Mouse (Mus musculus) hindbrain, embryonic 15.5 days (tissue): ENCODE data around the gene Tssc4. TPM values are rescaled to one million over a fixed set of nuclear protein-coding genes. Genes with fewer than 3 reads are reported as not detected.

ENCODE experiments used
- ATAC-seq: fragments of 200-750 bp; cut with Nextera tagmentation; 2 replicates; pipeline ENCODE4 v1.8.0; 2017; ENCODE audit warnings: low read depth, moderate number of reproducible peaks, moderate TSS enrichment; ENCODE audit not compliant: low FRiP score
- H3K27ac ChIP-seq: fragments of 300-500 bp; sonication (generic); replicated peaks from 2 replicates; pipeline ENCODE4 v1.5.1; 2015; ENCODE audit warnings: mild to moderate bottlenecking, inconsistent platforms
- H3K27me3 ChIP-seq: fragments of 300-500 bp; sonication (generic); 2 replicates; pipeline ENCODE4 v1.6.1; 2015; ENCODE audit warnings: control low read depth, inconsistent platforms
- H3K36me3 ChIP-seq: fragments of 300-500 bp; sonication (generic); 2 replicates; pipeline ENCODE4 v1.6.1; 2015; ENCODE audit warnings: control low read depth, inconsistent platforms
- H3K4me1 ChIP-seq: fragments of 300-500 bp; sonication (generic); replicated peaks from 2 replicates; pipeline ENCODE4 v1.6.1; 2015; ENCODE audit warnings: control low read depth, inconsistent platforms
- H3K4me2 ChIP-seq: fragments of 300-500 bp; sonication (generic); 2 replicates; pipeline ENCODE4 v1.6.1; 2015; ENCODE audit warnings: moderate library complexity, mild to moderate bottlenecking, inconsistent platforms
- H3K4me3 ChIP-seq: fragments of 300-500 bp; sonication (generic); 2 replicates; pipeline ENCODE4 v1.5.1; 2015; ENCODE audit warnings: mild to moderate bottlenecking, inconsistent platforms
- H3K9ac ChIP-seq: fragments of 300-500 bp; sonication (generic); 2 replicates; pipeline ENCODE4 v1.6.1; 2015; ENCODE audit warnings: inconsistent platforms
- H3K9me3 ChIP-seq: fragments of 300-500 bp; sonication (generic); 2 replicates; pipeline ENCODE4 v1.6.1; 2016; ENCODE audit warnings: control low read depth, inconsistent platforms
- whole genome bisulfite sequencing: fragments of 180-500 bp; shearing (Covaris S2); methylation state at CpG from one replicate; pipeline ENCODE4 v1.1.7; 2015; 5-methylcytosine and 5-hydroxymethylcytosine counted together
- polyA plus RNA-seq: library from polyadenylated mRNA; unstranded; fragments of >200 nt; fragmentation: Nextera tagmentation; extraction: Ambion mirVana; gene quantifications from 2 replicates; pipeline ENCODE4 v1.2.1, GENCODE M21; 2015

The Tssc4 gene
- polyA plus RNA-seq, 1 experiment from 2014 or later: 99.2 TPM

DNA sequence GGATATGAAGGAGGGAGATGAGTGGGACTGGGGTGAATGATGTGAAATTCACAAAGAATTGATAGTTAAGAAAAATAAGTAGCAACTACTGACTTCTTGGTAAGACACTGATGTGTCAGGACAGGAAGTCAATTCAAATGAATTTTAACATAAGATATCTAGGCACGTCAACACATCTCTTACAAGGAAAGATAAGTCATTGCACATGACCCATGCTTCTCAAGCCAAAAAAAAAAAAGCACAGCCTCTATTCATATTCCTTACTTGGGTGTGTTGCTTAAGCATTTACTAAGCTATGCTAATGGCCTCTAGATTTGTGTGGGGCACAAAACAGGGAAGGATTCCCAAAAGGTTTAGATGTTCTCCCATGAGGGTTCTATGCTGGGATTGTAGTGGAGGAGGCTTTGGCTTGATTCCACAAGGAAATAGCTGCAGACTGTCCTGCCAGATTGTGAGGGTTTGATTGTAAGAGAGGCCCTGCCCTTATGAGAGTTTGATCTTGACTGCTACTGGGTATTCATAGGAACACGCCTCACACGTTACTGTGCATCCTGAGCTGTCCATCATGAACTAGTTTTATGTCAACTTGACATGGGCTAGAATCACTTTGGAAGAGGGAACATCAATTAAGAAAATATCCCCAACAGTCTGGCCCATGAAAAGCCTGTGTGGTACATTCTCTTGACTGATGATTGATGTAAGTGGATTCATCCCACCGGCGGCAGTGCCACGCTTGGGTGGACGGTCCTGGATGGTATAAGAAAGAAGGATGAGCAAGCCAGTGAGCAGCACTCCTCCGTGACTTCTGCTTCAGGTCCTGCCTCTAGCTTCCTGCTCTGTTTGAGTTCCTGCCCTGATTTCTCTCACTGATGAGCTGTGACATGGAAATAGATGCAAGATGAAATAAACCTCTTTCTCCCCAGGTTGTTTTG lies 34.3 kb upstream of the Tssc4 start:
- H3K9ac ChIP-seq: no peak overlapping the region
- H3K4me3 ChIP-seq: no peak overlapping the region
- H3K36me3 ChIP-seq: peaks cover 41% of the 10 kb centered on the region
- no peak for ATAC-seq
- no peak overlapping the region for H3K27ac ChIP-seq
- no peaks in the 10 kb centered on the region for H3K27me3 ChIP-seq
- H3K9me3 ChIP-seq: no peaks in the 10 kb centered on the region
- no peaks in the 10 kb centered on the region for H3K4me1 ChIP-seq
- 93% methylated on average over 8 of the region's 8 CpGs for WGBS
- H3K4me2 ChIP-seq: no peak overlapping the region

- WGBS: 84% methylated on average over 3 of the region's 3 CpGs
- H3K9me3 ChIP-seq: no peaks in the 10 kb centered on the region
- no peak overlapping the region for H3K9ac ChIP-seq
- H3K4me1 ChIP-seq: 0 out of 2 replicates have a peak, but pooled peaks cover under 1% of the 10 kb centered on the region
- H3K36me3 ChIP-seq: peaks cover 35% of the 10 kb centered on the region
- no peak overlapping the region for H3K4me3 ChIP-seq
- no peak for ATAC-seq
- no peak overlapping the region for H3K4me2 ChIP-seq
- no peaks in the 10 kb centered on the region for H3K27me3 ChIP-seq
- H3K27ac ChIP-seq: no peak overlapping the region
Observed at GRCm38 (mm10) chr7:143036787-143037186, 32.3 kb upstream of the Tssc4 start.

DNA sequence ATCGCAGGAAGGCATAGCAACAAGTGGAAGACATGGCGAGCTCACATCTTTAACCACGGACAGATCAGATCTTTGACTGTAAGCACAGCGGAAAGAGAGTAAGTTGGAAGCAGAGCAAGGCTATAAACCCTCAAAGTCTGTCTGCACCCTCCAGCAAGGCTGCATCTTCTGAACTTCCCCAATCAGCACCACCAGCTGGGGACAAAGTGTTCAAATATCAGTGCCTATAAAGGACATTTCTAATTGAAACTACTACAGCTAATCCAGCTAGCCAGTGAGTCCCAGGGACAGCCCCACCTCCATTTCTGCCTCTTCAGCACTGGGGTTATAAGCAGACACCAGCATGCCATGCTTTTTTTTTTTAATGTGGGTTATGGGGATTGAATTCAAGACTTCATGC lies 31.7 kb upstream of the Tssc4 start:
- H3K9ac ChIP-seq: no peak overlapping the region
- WGBS: 91% methylated on average over 4 of the region's 4 CpGs
- no peaks in the 10 kb centered on the region for H3K9me3 ChIP-seq
- no peak for ATAC-seq
- H3K4me3 ChIP-seq: no peak overlapping the region
- 0 out of 2 replicates have a peak, but pooled peaks cover 3% of the 10 kb centered on the region for H3K4me1 ChIP-seq
- H3K4me2 ChIP-seq: no peak overlapping the region
- no peak overlapping the region for H3K27ac ChIP-seq
- H3K27me3 ChIP-seq: no peaks in the 10 kb centered on the region
- peaks cover 35% of the 10 kb centered on the region for H3K36me3 ChIP-seq

DNA sequence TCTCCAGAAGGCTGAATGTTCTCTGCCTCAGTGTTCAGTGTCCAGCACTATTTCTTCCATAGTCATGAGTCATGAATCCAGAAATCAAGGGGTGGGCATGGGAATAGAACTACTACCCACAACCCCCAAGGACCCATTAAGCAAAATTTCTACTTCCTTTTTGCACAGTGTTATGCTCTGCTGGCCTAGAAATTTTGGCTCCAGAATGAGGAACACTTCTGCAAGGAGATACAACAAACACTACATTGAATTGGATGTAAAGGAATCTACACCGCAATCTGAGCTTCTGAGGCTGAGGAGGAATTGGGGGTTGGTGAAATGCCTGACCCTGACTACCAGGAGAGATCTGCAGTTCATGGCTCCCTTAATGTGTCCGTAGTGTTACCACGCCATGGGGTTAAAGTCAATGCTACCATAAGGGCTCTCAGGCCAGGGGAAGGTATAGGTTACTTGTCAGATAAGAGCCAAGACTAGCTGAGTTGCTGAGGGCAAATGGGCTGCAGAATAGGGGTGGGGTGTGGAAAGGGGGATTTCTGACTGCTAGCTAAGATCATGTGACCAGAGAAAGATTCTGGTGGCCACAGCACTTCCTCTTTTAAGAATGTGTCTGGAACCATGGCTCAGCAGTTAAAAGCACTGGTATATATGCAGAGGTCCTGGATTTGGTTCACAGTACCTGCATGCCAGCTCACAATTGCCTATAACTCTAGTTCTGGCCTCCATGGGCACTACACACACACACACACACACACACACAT lies 30.7 kb upstream of the Tssc4 start:
- no peaks in the 10 kb centered on the region for H3K9me3 ChIP-seq
- H3K9ac ChIP-seq: no peak overlapping the region
- no peak overlapping the region for H3K4me2 ChIP-seq
- H3K4me3 ChIP-seq: no peak overlapping the region
- no peaks in the 10 kb centered on the region for H3K27me3 ChIP-seq
- H3K27ac ChIP-seq: no peak overlapping the region
- peaks cover 26% of the 10 kb centered on the region for H3K36me3 ChIP-seq
- 0 out of 2 replicates have a peak, but pooled peaks cover 3% of the 10 kb centered on the region for H3K4me1 ChIP-seq
- ATAC-seq: no peak
- 92% methylated on average over 3 of the region's 3 CpGs for WGBS

DNA sequence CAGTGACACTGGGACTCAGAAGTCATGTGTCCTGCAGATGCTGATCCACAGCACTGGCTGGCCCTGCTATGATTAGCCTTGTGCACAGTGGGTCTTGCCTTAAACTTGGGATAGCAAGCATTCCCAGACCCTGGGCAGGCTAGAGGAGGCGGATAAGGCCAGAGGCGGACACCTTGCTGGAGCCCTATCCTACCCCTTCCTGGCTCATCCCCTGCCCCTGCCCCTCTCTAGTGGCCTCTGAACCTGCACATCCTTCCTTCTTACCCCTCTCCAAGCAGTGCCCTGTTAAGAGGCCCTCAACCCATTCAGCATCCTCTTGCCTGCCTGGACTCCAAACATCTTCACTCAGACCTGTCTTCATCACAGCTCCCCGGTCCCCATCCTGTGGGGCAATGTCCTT lies 28.5 kb upstream of the Tssc4 start:
- H3K27ac ChIP-seq: no peak overlapping the region
- H3K4me2 ChIP-seq: no peak overlapping the region
- no peak overlapping the region for H3K9ac ChIP-seq
- no peaks in the 10 kb centered on the region for H3K9me3 ChIP-seq
- no peak overlapping the region for H3K4me3 ChIP-seq
- no peaks in the 10 kb centered on the region for H3K27me3 ChIP-seq
- 0 out of 2 replicates have a peak, but pooled peaks cover 3% of the 10 kb centered on the region for H3K4me1 ChIP-seq
- ATAC-seq: no peak
- 95% methylated on average over 3 of the region's 3 CpGs for WGBS
- H3K36me3 ChIP-seq: peaks cover 7% of the 10 kb centered on the region; the same call in 1 of the 2 replicates

DNA sequence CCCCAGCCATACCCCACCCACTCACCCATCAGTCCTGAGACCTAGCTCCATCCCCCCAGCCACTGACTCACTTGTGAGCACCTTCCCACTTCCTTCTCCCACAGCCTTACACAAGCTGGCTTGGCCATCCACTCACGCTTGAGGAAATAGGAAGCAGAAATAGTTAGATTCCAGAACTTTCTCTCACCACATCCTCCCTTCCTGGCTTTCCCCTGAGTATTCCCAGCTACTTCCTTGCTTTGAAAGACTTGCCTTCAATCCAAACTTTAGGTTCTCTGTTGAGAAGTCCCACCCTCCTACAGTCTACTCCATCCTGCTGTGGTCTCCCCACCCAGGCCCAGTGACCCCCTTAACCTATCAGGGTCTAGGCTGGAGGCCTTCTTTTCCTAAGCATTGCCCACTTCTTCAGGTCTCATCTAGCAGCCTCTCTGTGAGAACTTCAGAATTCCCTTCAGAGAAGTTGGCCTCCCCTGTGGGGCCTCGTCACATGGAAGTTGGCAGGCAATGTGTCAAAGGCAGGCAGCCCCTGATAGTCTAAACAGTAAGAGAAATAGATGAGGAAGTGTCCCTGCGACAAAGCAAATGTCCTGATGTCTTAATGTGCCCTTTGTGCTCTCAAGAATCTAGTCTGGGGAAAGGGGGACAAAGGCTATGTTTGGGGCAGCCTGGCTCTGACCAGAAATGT lies 27.8 kb upstream of the Tssc4 start:
- H3K9ac ChIP-seq: no peak overlapping the region
- no peak overlapping the region for H3K27ac ChIP-seq
- ATAC-seq: no peak
- 0 out of 2 replicates have a peak, but pooled peaks cover 6% of the 10 kb centered on the region for H3K36me3 ChIP-seq
- 0 out of 2 replicates have a peak, but pooled peaks cover 3% of the 10 kb centered on the region for H3K4me1 ChIP-seq
- H3K4me2 ChIP-seq: no peak overlapping the region
- H3K4me3 ChIP-seq: no peak overlapping the region
- 83% methylated on average over 3 of the region's 3 CpGs for WGBS
- no peaks in the 10 kb centered on the region for H3K27me3 ChIP-seq
- no peaks in the 10 kb centered on the region for H3K9me3 ChIP-seq

- no peak for ATAC-seq
- H3K27me3 ChIP-seq: no peaks in the 10 kb centered on the region
- no peak overlapping the region for H3K9ac ChIP-seq
- WGBS: 48% methylated on average over 3 of the region's 3 CpGs
- 0 out of 2 replicates have a peak, but pooled peaks cover 2% of the 10 kb centered on the region for H3K36me3 ChIP-seq
- 0 out of 2 replicates have a peak, but pooled peaks cover 3% of the 10 kb centered on the region for H3K4me1 ChIP-seq
- H3K4me2 ChIP-seq: no peak overlapping the region
- H3K27ac ChIP-seq: no peak overlapping the region
- no peaks in the 10 kb centered on the region for H3K9me3 ChIP-seq
- no peak overlapping the region for H3K4me3 ChIP-seq
Observed at GRCm38 (mm10) chr7:143042089-143042488, 27.0 kb upstream of the Tssc4 start.

- Histone ChIP-seq H3K27ac (no peak overlapping the region), H3K4me3 (no peak overlapping the region), H3K36me3 (no peaks in the 10 kb centered on the region), H3K4me1 (0 out of 2 replicates have a peak, but pooled peaks cover 3% of the 10 kb centered on the region), H3K9ac (no peak overlapping the region), H3K4me2 (no peak overlapping the region), H3K27me3 (no peaks in the 10 kb centered on the region), H3K9me3 (no peaks in the 10 kb centered on the region)
- whole genome bisulfite sequencing: 86% methylated on average over 3 of the region's 3 CpGs
- ATAC-seq: no peak
Observed at GRCm38 (mm10) chr7:143042897-143043300, 26.1 kb upstream of the Tssc4 start.

DNA sequence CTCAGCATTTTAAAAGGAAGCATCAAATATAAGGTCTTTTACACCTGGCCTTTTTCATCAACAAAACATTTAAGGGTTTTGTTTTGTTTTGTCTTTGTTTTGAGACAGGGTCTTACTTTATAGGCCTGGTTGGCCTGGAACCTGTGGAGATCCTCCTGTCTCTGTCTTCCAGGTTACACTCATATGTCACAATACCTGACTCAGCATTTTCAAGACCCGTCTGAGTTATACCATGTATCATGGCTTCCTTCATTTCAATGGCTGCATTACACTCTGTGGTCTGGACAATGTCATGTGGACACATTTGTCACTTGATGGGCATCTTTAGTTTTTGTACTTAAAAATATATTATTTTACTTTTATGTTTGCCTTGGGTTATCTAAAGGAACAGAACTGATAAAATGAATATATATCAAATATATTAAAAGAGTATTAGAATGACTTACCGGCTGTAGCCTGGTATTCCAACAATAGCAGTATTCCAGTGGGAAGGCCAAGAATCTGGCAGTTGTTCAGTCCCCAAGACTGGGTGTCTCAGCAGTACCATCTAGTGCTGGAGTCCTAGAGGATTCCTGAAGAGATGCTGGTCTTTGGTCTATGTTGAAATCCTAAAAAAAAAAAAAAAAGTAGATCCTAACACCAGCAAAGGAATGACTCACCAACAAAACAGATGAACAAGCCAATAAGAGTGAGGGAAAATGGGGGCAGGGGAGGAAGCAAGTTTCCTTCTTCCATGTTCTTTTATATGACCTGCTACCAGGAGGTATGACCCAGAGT lies 24.8 kb upstream of the Tssc4 start:
- Histone ChIP-seq H3K4me2 (no peak overlapping the region), H3K27ac (no peak overlapping the region), H3K27me3 (no peaks in the 10 kb centered on the region), H3K9me3 (no peaks in the 10 kb centered on the region), H3K36me3 (no peaks in the 10 kb centered on the region), H3K4me1 (0 out of 2 replicates have a peak, but pooled peaks cover 3% of the 10 kb centered on the region), H3K9ac (no peak overlapping the region), H3K4me3 (no peak overlapping the region)
- no peak for ATAC-seq
- WGBS: 95% methylated on average over 2 of the region's 2 CpGs

DNA sequence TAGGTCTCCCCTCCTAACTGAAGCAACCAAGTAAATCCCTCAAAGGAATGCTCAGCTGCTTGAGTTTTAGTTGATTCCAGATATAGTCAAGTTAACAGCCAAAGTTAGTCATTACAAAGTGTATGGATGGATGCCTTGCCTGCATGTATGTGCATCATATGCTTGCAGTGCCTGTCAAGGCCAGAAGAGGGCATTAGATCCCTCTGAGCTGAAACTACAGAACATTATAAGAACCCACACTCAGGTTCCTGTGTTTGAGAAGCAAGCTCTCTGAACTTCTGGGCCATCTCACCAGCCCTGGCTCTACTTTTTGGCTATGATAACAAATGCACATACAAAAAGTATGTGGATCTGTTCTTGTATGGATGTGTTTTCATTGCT lies 24.2 kb upstream of the Tssc4 start:
- Histone ChIP-seq H3K9ac (no peak overlapping the region), H3K36me3 (no peaks in the 10 kb centered on the region), H3K4me1 (0 out of 2 replicates have a peak, but pooled peaks cover 3% of the 10 kb centered on the region), H3K4me3 (no peak overlapping the region), H3K9me3 (no peaks in the 10 kb centered on the region), H3K4me2 (no peak overlapping the region), H3K27ac (no peak overlapping the region), H3K27me3 (no peaks in the 10 kb centered on the region)
- no peak for ATAC-seq

DNA sequence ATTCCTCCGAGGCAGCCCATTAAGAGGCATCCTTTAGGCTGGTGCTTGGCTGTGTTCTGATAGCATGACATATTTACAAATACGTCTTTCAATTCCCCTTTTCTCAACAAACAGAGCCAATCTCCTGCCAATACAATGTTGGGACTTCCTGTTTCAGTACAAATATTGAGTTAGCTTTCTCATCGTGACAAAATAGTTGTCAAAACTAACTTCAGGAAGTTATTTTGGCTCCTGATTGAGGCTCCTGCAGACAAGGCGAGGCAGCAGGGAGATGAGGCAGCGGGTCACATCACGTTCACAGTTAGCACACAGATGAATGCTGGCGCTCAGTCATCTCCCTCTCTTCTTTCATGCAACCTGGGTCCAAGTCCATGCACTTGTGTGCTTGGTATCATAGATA lies 22.7 kb upstream of the Tssc4 start:
- no peak for ATAC-seq
- 80% methylated on average over 7 of the region's 7 CpGs for WGBS
- H3K4me1 ChIP-seq: 0 out of 2 replicates have a peak, but pooled peaks cover 3% of the 10 kb centered on the region
- H3K4me3 ChIP-seq: no peak overlapping the region
- H3K9ac ChIP-seq: no peak overlapping the region
- no peaks in the 10 kb centered on the region for H3K9me3 ChIP-seq
- no peaks in the 10 kb centered on the region for H3K27me3 ChIP-seq
- H3K27ac ChIP-seq: no peak overlapping the region
- H3K36me3 ChIP-seq: no peaks in the 10 kb centered on the region
- H3K4me2 ChIP-seq: no peak overlapping the region
